Mouse (Mus musculus): ENCODE data around the gene Tulp3.

DNA sequence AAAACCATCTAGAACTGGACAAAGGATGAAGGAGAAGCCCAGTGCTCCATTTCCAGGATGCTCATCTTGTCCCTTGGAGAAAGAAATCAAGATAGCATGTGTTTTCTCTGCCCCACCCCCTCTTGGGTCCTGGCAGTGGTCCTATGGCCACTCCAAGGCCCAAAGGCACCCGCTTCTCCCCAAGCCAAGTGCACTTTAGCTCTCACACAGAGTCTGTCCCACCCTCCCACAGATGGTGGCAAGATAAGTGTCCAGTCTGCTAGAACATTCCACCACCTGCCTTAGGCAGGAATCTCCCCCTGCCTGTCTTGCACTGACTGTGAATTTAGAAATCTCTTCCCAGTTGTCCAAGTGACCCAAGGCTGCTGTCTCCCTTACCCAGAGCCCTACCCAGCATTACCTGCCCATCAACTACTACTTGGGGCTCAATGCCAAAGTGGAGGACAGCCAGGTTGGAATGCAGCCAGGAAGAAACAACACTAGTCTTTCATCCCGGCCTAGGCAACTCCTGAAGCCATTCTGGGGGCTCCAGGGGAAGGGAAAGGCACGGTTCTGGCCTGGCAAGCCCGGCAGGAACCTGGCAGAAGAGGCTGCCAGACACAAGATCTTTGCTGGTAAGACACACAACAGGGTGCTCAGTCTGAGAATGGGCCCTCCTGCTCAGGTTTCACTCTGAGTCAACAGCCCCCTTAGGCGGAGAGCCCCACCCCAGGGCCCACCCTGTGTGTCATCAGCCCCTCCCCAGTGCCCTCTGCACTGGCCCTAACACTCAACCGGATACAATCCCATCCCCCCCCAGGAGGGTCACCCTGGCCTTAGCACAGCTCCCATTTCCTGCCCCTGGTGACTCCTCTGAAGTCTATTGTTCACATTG, 59.5 kb downstream of the Tulp3 start:
- TF ChIP-seq CTCF (IDR thresholded peaks at IDR 0.05; ENCODE audit: borderline replicate concordance, control insufficient read depth, extremely low read depth, insufficient read depth, low read length, poor library complexity): no peak
- no peak for TF ChIP-seq POLR2A (IDR thresholded peaks at IDR 0.05; ENCODE audit: control insufficient read depth, extremely low read depth, insufficient read depth, low read length, poor library complexity)
